ENCODE assay signal across 21 mouse cellular contexts in genomic region chr2:19646144-19646543, GRCm38 (mm10). TPM values are rescaled to one million over a fixed set of nuclear protein-coding genes. Genes with fewer than 3 reads are reported as not detected.
A peak's percentile ranks its signal among the peaks of the same experiment; 100 is the strongest.
DNase-seq lines count a peak whose midpoint lies in the region; ATAC-seq and TF ChIP-seq lines count a peak whose summit lies in the region.
"Had no signal": no experiment of that assay in that cellular context is flagged by ENCODE, and none has a peak within 500 bp of the region (broad histone marks: within the 10 kb centered on the region; RNA-seq: fewer than 3 reads in every experiment).

No protein-coding gene starts in this region.

- no peak for ATAC-seq in heart, embryonic 13.5 days (ENCODE audit: extremely low read depth, insufficient number of reproducible peaks, low FRiP score, low TSS enrichment)
- ATAC-seq in heart, embryonic 11.5 days (replicated peaks; ENCODE audit: insufficient number of reproducible peaks, low FRiP score, low TSS enrichment) = no peak
- ATAC-seq in heart, embryonic 16.5 days (replicated peaks; ENCODE audit: extremely low read depth, insufficient read depth, low FRiP score) = no peak
- ATAC-seq: CD4-positive, CD25-positive, alpha-beta regulatory T cell, adult 4 months; forebrain, embryonic 15.5 days; hindbrain, postnatal 0 days; inflammation-experienced regulatory T-cells, adult 6 months; intestine, embryonic 16.5 days had no signal

- no peaks in the 10 kb centered on the region for H3K36me3 ChIP-seq in heart, embryonic 13.5 days
- H3K36me3 ChIP-seq in heart, embryonic 11.5 days (ENCODE audit: control insufficient read depth, insufficient read depth, low read length) = no peaks in the 10 kb centered on the region
- H3K36me3 ChIP-seq in heart, embryonic 16.5 days (ENCODE audit: control insufficient read depth, insufficient read depth) = no peaks in the 10 kb centered on the region
- no peaks in the 10 kb centered on the region for H3K36me3 ChIP-seq in heart, embryonic 10.5 days
- H3K36me3 ChIP-seq: embryonic facial prominence, embryonic 12.5 days; embryonic facial prominence, embryonic 15.5 days; forebrain, embryonic 15.5 days had no signal

- intact Hi-C loops in left cerebral cortex, adult 2 months (cut with DNase I) = no loop called here

- no peak overlapping the region for H3K9ac ChIP-seq in heart, embryonic 13.5 days
- H3K9ac ChIP-seq in heart, embryonic 11.5 days (ENCODE audit: low read depth, low read length) = no peak overlapping the region
- no peak overlapping the region for H3K9ac ChIP-seq in heart, embryonic 16.5 days (ENCODE audit: low read length)
- H3K9ac ChIP-seq: embryonic facial prominence, embryonic 12.5 days; embryonic facial prominence, embryonic 15.5 days; forebrain, embryonic 15.5 days; hindbrain, embryonic 14.5 days had no signal

- H3K4me3 ChIP-seq in heart, embryonic 13.5 days = no peak overlapping the region
- H3K4me3 ChIP-seq in heart, embryonic 11.5 days (ENCODE audit: low read depth, low read length) = no peak overlapping the region
- H3K4me3 ChIP-seq in heart, embryonic 16.5 days (ENCODE audit: low read length) = no peak overlapping the region
- no peak overlapping the region for H3K4me3 ChIP-seq in heart, embryonic 10.5 days
- H3K4me3 ChIP-seq in left cerebral cortex, adult 2 months = no peak overlapping the region
- H3K4me3 ChIP-seq: embryonic facial prominence, embryonic 12.5 days; embryonic facial prominence, embryonic 15.5 days; forebrain, embryonic 15.5 days; heart, adult 2 months had no signal

- DNase-seq in heart, embryonic 10.5 days (ENCODE audit: low spot score) = no peak
- DNase-seq in left cerebral cortex, adult 2 months (ENCODE audit: extremely low spot score in 1 of 2, low spot score in 2 of 2) = no peak
- DNase-seq in left cerebral cortex, adult 9 months (ENCODE audit: low spot score in 2 of 2) = no peak
- DNase-seq: cerebellum, adult 11 months; cerebellum, adult 2 months; cerebellum, adult 9-11 months; cerebellum, postnatal 25 days; gastrocnemius, postnatal 25 days; kidney, adult 18-20 months had no signal

- H3K4me2 ChIP-seq in heart, embryonic 13.5 days = no peak overlapping the region
- H3K4me2 ChIP-seq in heart, embryonic 11.5 days = no peak overlapping the region
- H3K4me2 ChIP-seq in heart, embryonic 16.5 days (ENCODE audit: low read depth, low read length) = no peak overlapping the region
- H3K4me2 ChIP-seq: embryonic facial prominence, embryonic 12.5 days; embryonic facial prominence, embryonic 15.5 days; forebrain, embryonic 15.5 days; hindbrain, embryonic 14.5 days had no signal

- 57% methylated on average over 4 of the region's 4 CpGs for WGBS in heart, embryonic 13.5 days
- 67% methylated on average over 4 of the region's 4 CpGs for WGBS in heart, embryonic 11.5 days (ENCODE audit: insufficient replicate concordance)
- 49% methylated on average over 4 of the region's 4 CpGs for WGBS in heart, embryonic 16.5 days
- 72% methylated on average over 4 of the region's 4 CpGs for WGBS in heart, embryonic 10.5 days

- H3K27me3 ChIP-seq in heart, embryonic 13.5 days (replicated peaks) = no peaks in the 10 kb centered on the region
- H3K27me3 ChIP-seq in heart, embryonic 11.5 days (ENCODE audit: control insufficient read depth, insufficient read depth, low read length) = no peaks in the 10 kb centered on the region
- no peaks in the 10 kb centered on the region for H3K27me3 ChIP-seq in heart, embryonic 16.5 days (ENCODE audit: control insufficient read depth, insufficient read depth, low read length)
- H3K27me3 ChIP-seq in heart, embryonic 10.5 days (ENCODE audit: insufficient read depth, poor library complexity, severe bottlenecking) = no peaks in the 10 kb centered on the region
- H3K27me3 ChIP-seq: embryonic facial prominence, embryonic 12.5 days; embryonic facial prominence, embryonic 15.5 days; forebrain, embryonic 15.5 days had no signal

- peak overlapping the region; percentile 73 for H3K27ac ChIP-seq in heart, embryonic 13.5 days (replicated peaks)
- H3K27ac ChIP-seq in heart, embryonic 11.5 days (ENCODE audit: low read depth, low read length) = no peak overlapping the region
- H3K27ac ChIP-seq in heart, embryonic 16.5 days (ENCODE audit: low read length) = peak overlapping the region; percentile 66
- no peak overlapping the region for H3K27ac ChIP-seq in heart, embryonic 10.5 days
- H3K27ac ChIP-seq in left cerebral cortex, adult 2 months = peak overlapping the region; percentile 51
- H3K27ac ChIP-seq: embryonic facial prominence, embryonic 12.5 days; embryonic facial prominence, embryonic 15.5 days; forebrain, embryonic 15.5 days; heart, adult 2 months; hindbrain, embryonic 14.5 days; hindbrain, postnatal 0 days had no signal

- TF ChIP-seq CTCF in left cerebral cortex, adult 2 months (IDR thresholded peaks at IDR 0.05) = no peak

- peaks cover 34% of the 10 kb centered on the region for H3K4me1 ChIP-seq in heart, embryonic 13.5 days
- H3K4me1 ChIP-seq in heart, embryonic 11.5 days (ENCODE audit: control insufficient read depth, insufficient read depth, low read length) = no peaks in the 10 kb centered on the region
- H3K4me1 ChIP-seq in heart, embryonic 16.5 days (ENCODE audit: control insufficient read depth, insufficient read depth, low read length) = peaks cover 24% of the 10 kb centered on the region
- no peaks in the 10 kb centered on the region for H3K4me1 ChIP-seq in heart, embryonic 10.5 days
- H3K4me1 ChIP-seq: embryonic facial prominence, embryonic 12.5 days; embryonic facial prominence, embryonic 15.5 days; forebrain, embryonic 15.5 days had no signal

- H3K9me3 ChIP-seq in heart, embryonic 13.5 days = no peaks in the 10 kb centered on the region
- no peaks in the 10 kb centered on the region for H3K9me3 ChIP-seq in heart, embryonic 11.5 days (replicated peaks; ENCODE audit: control insufficient read depth, low read length)
- H3K9me3 ChIP-seq in heart, embryonic 16.5 days (replicated peaks; ENCODE audit: control insufficient read depth, low read length) = no peaks in the 10 kb centered on the region
- no peaks in the 10 kb centered on the region for H3K9me3 ChIP-seq in heart, embryonic 10.5 days
- H3K9me3 ChIP-seq: embryonic facial prominence, embryonic 12.5 days; embryonic facial prominence, embryonic 15.5 days; forebrain, embryonic 15.5 days had no signal

RNA-seq across cellular contexts. Expression of gene Otud1, which starts 11.4 kb away (rescaled TPM):
- polyA plus RNA-seq in heart, embryonic 13.5 days (2015; fragmentation: Nextera tagmentation; extraction: Ambion mirVana) = 5.2 and 8.0 TPM in 2 replicates
- polyA plus RNA-seq in heart, embryonic 11.5 days (2014; fragmentation: Nextera tagmentation; extraction: Ambion mirVana) = 5.9 and 6.3 TPM in 2 replicates
- 6.9 and 7.6 TPM in 2 replicates for polyA plus RNA-seq in heart, embryonic 16.5 days (2015; fragmentation: Nextera tagmentation; extraction: Ambion mirVana)
- polyA plus RNA-seq in heart, embryonic 10.5 days (2016; fragmentation: Nextera tagmentation; extraction: Ambion mirVana) = 3.1 and 4.1 TPM in 2 replicates
- total RNA-seq in left cerebral cortex, adult 2 months (2021) = 10 to 100 TPM; 27.4 to 27.8 TPM

Comparison
In these comparisons a context has a peak if more than half of its experiments do, and no peak if none do; other contexts are left out.
1. H3K27ac ChIP-seq: peak in heart, embryonic 13.5 days (single experiment), heart, embryonic 16.5 days (single experiment) and left cerebral cortex, adult 2 months (single experiment); none in heart, embryonic 11.5 days (single experiment) and heart, embryonic 10.5 days (single experiment).